Mouse (Mus musculus): ENCODE measurements around the gene Gm20388. TPM values are rescaled to one million over a fixed set of nuclear protein-coding genes. Genes with fewer than 3 reads are reported as not detected.

Gene Gm20388
- polyA plus RNA-seq, 1 experiment from 2014 or later, result 5.5 TPM

DNA sequence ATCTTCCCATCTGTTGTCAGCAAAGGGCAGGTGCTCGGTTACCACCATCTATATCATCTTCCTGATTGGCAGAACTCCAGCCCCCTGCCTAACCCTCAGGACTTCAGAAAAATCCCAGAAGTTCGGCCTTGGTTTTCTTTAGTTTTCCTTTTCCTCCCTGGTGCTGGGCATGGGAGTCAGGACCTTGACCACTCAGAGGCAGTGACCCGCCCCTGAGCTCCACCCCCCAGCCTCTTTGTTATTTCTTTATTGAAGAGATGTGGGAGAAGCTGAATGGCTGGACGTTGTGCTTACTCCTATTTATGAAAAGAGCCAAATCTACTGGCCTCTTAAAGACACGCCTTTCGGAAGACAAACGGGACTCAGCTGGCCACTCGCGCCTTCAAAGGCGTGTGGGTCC is 202.7 kb downstream of the Gm20388 start:
- WGBS, result 8% methylated on average over 10 of the region's 10 CpGs
- no peak for DNase-seq (ENCODE audit: extremely low spot score, low spot score)
- H3K4me1 ChIP-seq, result peaks cover 33% of the 10 kb centered on the region
- 0 out of 2 replicates have a peak, but pooled peaks cover 4% of the 10 kb centered on the region for H3K9me3 ChIP-seq
- peak overlapping the region; percentile 82 for H3K27ac ChIP-seq
- H3K4me3 ChIP-seq, result peak overlapping the region; percentile 62
- no peaks in the 10 kb centered on the region for H3K36me3 ChIP-seq (replicated peaks)
- peaks cover 50% of the 10 kb centered on the region for H3K27me3 ChIP-seq (ENCODE audit: poor library complexity, severe bottlenecking)

DNA sequence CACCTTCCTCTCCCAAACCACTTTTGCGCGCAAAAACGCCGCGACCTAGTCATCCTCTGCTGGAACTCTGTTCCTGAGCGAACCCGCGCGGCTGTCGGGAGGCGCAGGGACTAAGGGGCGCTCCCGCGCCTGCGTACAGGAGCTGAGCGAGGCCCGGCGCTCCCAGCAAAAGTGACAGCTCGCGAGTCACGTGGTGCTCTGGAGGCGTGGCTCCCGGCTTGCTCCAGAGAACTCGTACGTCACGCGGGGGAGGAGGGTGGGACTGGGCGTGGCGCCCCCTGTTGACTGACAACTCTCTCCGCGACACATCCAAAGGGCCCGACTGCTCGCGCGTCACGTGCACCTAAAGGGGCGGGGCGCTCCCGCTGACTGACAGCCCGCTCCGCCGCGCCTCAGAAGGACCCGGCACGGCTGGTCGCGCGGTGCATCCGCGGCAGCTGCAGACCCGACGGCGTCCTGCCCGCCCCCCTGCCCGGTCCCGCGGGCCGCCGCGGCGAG is 203.2 kb downstream of the Gm20388 start, which contains the start of gene 6430548M08Rik:
6430548M08Rik (plus strand) TSS at position 395 of the 498 bp plus-strand sequence.
- WGBS, result under 1% methylated on average over 61 of the region's 61 CpGs
- peak; percentile 100 for DNase-seq (ENCODE audit: extremely low spot score, low spot score)
- Histone ChIP-seq H3K4me3 (peak within 1 kb of the TSS; percentile 62), H3K4me1 (peaks cover 33% of the 10 kb centered on the region), H3K27me3 (ENCODE audit: poor library complexity, severe bottlenecking) (peaks cover 53% of the 10 kb centered on the region), H3K9me3 (0 out of 2 replicates have a peak, but pooled peaks cover 4% of the 10 kb centered on the region), H3K27ac (peak within 1 kb of the TSS; percentile 82), H3K36me3 (replicated peaks) (no peaks in the 10 kb centered on the region)

DNA sequence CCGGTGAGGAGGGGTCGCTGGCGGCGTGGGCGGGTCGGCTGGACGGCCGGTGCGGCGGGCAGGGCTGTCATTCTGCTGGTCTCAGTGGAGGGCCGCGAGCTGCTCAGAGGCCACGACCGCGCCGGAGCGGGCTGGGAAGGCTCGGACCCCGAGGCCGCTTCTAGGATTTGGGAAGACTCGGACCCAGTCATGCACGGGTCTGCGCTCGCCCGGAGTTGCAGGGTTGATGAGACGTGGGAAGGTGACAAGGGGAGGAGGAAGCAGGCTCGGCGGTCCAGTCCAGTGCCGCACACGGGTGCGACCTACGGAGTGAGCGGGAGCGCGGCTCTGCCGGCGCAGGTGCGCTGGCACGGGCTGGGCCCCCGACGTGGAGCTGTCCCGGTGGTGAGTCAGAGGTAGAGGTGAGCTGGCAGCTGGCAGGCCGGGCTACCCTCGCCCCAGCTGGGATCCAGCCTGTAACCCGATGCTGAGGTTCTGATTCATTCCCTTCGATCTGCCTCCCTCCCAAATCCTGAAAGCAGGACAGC is 203.7 kb downstream of the Gm20388 start:
- H3K36me3 ChIP-seq (replicated peaks), result no peaks in the 10 kb centered on the region
- peaks cover 33% of the 10 kb centered on the region for H3K4me1 ChIP-seq
- 0 out of 2 replicates have a peak, but pooled peaks cover 4% of the 10 kb centered on the region for H3K9me3 ChIP-seq
- WGBS, result 3% methylated on average over 46 of the region's 46 CpGs
- H3K27me3 ChIP-seq (ENCODE audit: poor library complexity, severe bottlenecking), result peaks cover 55% of the 10 kb centered on the region
- peak overlapping the region; percentile 62 for H3K4me3 ChIP-seq
- H3K27ac ChIP-seq, result peak overlapping the region; percentile 82
- no peak for DNase-seq (ENCODE audit: extremely low spot score, low spot score)

DNA sequence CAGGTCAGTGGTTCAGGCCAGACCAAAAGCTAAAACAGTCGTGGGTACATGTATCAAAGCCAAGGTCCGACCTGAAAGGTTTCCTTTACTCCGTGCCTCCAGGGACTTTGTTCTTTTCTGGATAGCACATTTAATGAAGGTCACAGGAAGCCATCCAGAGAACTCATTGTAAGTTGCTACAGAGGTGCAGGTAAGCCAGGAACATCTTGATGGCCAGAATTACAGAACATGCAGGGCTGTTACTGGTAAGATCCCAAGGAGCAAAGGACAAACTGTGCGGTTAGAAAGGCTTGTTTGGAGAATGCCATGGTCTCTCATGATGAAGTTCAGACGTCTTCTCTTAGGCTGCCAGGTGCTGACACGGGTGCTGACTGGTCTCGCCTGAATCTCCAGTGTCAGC is 206.0 kb downstream of the Gm20388 start:
- H3K9me3 ChIP-seq, result 0 out of 2 replicates have a peak, but pooled peaks cover 4% of the 10 kb centered on the region
- no peak for DNase-seq (ENCODE audit: extremely low spot score, low spot score)
- no peaks in the 10 kb centered on the region for H3K36me3 ChIP-seq (replicated peaks)
- H3K4me1 ChIP-seq, result peaks cover 31% of the 10 kb centered on the region
- 84% methylated on average over 7 of the region's 7 CpGs for WGBS
- H3K27ac ChIP-seq, result no peak overlapping the region
- peaks cover 51% of the 10 kb centered on the region for H3K27me3 ChIP-seq (ENCODE audit: poor library complexity, severe bottlenecking)
- no peak overlapping the region for H3K4me3 ChIP-seq

DNA sequence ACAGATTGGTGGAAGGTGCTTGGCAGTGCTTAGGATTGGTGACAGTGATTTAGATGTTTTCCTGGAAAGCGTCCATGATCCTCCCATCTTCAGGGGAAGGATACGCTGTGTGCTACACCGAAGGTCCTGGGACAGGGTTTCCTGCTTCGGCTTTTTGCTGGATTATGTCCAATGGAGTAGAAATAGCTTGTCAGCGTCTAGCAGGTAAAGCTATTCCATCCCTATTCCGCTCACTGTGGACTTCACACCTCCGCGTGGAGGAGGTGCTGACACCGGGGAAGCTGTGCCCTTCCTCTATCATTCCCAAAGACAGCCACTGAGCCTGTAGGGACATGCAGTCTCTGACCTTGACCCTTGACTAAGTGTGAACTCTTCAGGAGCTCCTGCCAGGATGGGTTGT is 207.5 kb downstream of the Gm20388 start:
- peaks cover 56% of the 10 kb centered on the region for H3K27me3 ChIP-seq (ENCODE audit: poor library complexity, severe bottlenecking)
- DNase-seq (ENCODE audit: extremely low spot score, low spot score), result no peak
- peaks cover 25% of the 10 kb centered on the region for H3K4me1 ChIP-seq
- no peak overlapping the region for H3K4me3 ChIP-seq
- H3K27ac ChIP-seq, result no peak overlapping the region
- H3K9me3 ChIP-seq, result 0 out of 2 replicates have a peak, but pooled peaks cover 4% of the 10 kb centered on the region
- no peaks in the 10 kb centered on the region for H3K36me3 ChIP-seq (replicated peaks)
- 86% methylated on average over 9 of the region's 9 CpGs for WGBS

DNA sequence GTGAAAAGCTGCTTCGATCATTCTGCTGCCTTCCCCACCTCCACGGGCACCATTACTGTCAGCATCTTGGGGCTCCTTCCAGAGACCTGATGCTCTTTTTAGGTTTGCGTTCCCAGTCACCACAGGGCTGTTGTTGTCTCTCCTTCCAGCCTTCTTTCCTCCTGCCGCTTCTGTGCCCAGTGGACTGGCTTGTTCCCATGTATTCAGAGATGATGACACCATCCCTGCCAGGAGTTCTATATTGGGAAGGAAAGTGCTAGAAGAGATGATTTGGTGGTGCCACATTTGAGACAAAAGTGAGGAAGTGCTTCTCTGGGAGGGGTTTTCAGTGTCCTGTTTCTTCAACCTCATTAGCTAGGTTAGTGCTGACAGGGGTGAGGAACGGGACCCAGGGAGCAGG is 208.2 kb downstream of the Gm20388 start:
- no peak for DNase-seq (ENCODE audit: extremely low spot score, low spot score)
- Histone ChIP-seq H3K4me3 (no peak overlapping the region), H3K4me1 (peaks cover 22% of the 10 kb centered on the region), H3K36me3 (replicated peaks) (no peaks in the 10 kb centered on the region), H3K27me3 (ENCODE audit: poor library complexity, severe bottlenecking) (peaks cover 57% of the 10 kb centered on the region), H3K9me3 (0 out of 2 replicates have a peak, but pooled peaks cover 4% of the 10 kb centered on the region), H3K27ac (no peak overlapping the region)
- WGBS, result 90% methylated on average over 5 of the region's 5 CpGs

DNA sequence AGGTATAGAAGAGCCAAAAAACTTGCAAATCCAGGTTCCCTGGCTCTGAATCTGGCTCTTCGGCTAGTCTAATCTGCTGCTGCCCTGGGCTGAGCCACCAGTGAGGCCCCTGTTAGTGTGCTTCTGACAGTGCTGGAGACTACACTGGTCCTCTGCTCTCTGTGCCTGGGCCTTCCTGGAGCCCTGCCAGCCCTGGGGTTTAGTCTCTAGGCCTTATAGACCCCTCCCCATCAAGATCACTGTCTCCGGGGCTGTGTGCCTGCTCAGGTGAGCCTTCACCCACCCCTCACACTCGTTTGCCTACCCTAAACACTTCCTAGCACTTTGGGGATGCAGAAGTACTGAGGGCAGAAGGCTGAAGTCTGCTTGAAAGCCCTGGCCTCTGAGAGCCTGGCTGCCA is 208.8 kb downstream of the Gm20388 start:
- 0 out of 2 replicates have a peak, but pooled peaks cover 4% of the 10 kb centered on the region for H3K9me3 ChIP-seq
- H3K27me3 ChIP-seq (ENCODE audit: poor library complexity, severe bottlenecking), result peaks cover 54% of the 10 kb centered on the region
- H3K4me3 ChIP-seq, result no peak overlapping the region
- H3K27ac ChIP-seq, result no peak overlapping the region
- peaks cover 22% of the 10 kb centered on the region for H3K4me1 ChIP-seq
- no peak for DNase-seq (ENCODE audit: extremely low spot score, low spot score)
- no peaks in the 10 kb centered on the region for H3K36me3 ChIP-seq (replicated peaks)
- 72% methylated on average over 3 of the region's 3 CpGs for WGBS

DNA sequence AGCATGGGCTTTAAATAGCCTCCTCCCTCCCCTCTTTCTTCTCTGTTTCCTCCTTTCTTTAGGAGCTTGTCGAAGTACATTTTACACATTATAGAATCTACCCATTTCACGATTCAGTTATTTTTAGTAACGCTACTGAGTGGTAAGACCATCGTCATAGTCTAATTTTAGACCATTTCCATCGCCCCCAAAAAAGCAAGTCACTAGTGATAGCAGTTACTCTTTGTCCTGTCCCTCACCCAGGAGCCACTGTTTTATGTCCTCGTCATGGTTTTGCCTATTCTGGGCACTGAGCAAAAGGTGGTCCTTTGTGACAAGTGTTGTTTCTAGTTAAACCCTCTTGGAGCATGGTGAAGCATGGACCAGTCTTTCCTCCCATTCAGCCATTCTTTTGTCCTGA is 209.3 kb downstream of the Gm20388 start:
- Histone ChIP-seq H3K27me3 (ENCODE audit: poor library complexity, severe bottlenecking) (peaks cover 49% of the 10 kb centered on the region), H3K4me1 (peaks cover 22% of the 10 kb centered on the region), H3K9me3 (0 out of 2 replicates have a peak, but pooled peaks cover 4% of the 10 kb centered on the region), H3K27ac (no peak overlapping the region), H3K36me3 (replicated peaks) (no peaks in the 10 kb centered on the region), H3K4me3 (no peak overlapping the region)
- WGBS, result 84% methylated on average over 6 of the region's 6 CpGs
- no peak for DNase-seq (ENCODE audit: extremely low spot score, low spot score)

DNA sequence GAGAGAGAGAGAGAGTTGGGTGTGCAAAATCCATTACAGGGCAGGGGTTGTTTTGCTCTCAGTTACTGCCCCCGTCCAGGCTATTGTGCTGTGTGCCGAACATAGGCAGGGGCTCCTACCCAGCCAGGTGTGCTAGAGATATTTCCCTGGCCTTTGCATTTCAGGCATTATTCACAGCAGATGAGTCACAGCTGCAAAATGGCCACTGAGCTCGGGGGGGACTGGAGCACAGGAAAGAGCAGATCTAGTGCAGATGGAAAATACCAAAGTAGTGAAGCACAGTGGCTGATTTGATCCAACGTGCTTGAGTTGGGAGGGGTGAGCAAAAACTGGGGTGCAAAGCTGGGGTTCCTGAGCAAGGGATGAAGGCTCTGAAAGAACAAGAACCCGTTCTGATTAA is 210.3 kb downstream of the Gm20388 start:
- Histone ChIP-seq H3K4me3 (no peak overlapping the region), H3K27me3 (ENCODE audit: poor library complexity, severe bottlenecking) (peaks cover 38% of the 10 kb centered on the region), H3K9me3 (0 out of 2 replicates have a peak, but pooled peaks cover 3% of the 10 kb centered on the region), H3K36me3 (replicated peaks) (no peaks in the 10 kb centered on the region), H3K27ac (no peak overlapping the region), H3K4me1 (peaks cover 29% of the 10 kb centered on the region)
- 65% methylated on average over 5 of the region's 5 CpGs for WGBS
- DNase-seq (ENCODE audit: extremely low spot score, low spot score), result no peak

DNA sequence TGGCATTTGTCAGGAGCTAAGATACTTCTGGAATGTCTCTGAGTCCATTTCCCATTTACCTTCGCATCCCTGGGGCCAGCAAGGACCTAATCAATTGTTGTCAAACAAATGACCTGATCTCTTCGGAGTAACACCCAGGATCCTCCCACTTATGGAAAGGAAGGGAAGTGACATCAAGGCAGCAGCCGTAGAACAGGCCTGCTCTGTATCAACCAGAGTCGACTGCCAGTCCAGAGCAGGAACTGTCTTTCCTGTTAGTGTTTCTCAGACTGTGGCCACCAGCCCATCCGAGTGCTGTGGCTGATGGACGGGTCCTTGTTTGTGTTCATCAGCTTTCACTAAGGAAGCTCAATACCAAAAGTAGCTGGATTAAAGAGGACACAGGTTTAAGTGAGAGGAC is 213.6 kb downstream of the Gm20388 start:
- no peaks in the 10 kb centered on the region for H3K36me3 ChIP-seq (replicated peaks)
- peaks cover 24% of the 10 kb centered on the region for H3K27me3 ChIP-seq (ENCODE audit: poor library complexity, severe bottlenecking)
- no peaks in the 10 kb centered on the region; the same call in 1 of the 2 replicates for H3K9me3 ChIP-seq
- peak overlapping the region; percentile 53 for H3K27ac ChIP-seq
- H3K4me1 ChIP-seq, result peaks cover 55% of the 10 kb centered on the region
- H3K4me3 ChIP-seq, result no peak overlapping the region
- WGBS, result 66% methylated on average over 6 of the region's 6 CpGs
- DNase-seq (ENCODE audit: extremely low spot score, low spot score), result no peak

DNA sequence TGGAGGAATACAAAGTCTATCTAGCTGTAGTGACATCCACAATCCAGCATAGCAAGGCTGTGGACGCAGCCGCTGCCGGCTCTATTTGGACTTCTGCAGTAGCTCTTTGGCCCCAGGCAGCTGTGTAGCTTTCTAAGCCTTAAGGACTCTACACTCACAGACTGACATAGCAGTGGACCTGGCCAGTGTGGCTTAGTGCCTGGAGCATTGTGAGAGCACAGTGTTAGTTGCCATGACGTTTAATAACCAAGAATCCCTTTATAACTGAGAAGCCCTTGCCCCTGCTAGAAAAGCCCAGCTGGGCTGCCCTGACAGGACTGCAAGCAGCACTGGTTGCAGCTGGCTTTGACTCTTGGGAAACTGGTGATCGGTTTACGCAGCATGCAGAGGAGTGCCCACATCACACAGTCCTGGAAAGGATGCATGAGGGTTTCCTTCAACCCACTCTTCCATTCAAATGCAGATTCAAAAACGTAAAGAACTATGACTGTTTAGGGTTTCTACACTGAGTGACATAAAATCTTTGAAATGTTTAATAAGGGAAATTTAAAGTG is 214.3 kb downstream of the Gm20388 start:
- H3K4me1 ChIP-seq, result peaks cover 62% of the 10 kb centered on the region
- H3K27me3 ChIP-seq (ENCODE audit: poor library complexity, severe bottlenecking), result peaks cover 20% of the 10 kb centered on the region
- no peaks in the 10 kb centered on the region for H3K36me3 ChIP-seq (replicated peaks)
- H3K9me3 ChIP-seq, result no peaks in the 10 kb centered on the region; the same call in 1 of the 2 replicates
- peak; percentile 39 for DNase-seq (ENCODE audit: extremely low spot score, low spot score)
- H3K4me3 ChIP-seq, result no peak overlapping the region
- peak overlapping the region; percentile 53 for H3K27ac ChIP-seq
- 60% methylated on average over 7 of the region's 7 CpGs for WGBS

DNA sequence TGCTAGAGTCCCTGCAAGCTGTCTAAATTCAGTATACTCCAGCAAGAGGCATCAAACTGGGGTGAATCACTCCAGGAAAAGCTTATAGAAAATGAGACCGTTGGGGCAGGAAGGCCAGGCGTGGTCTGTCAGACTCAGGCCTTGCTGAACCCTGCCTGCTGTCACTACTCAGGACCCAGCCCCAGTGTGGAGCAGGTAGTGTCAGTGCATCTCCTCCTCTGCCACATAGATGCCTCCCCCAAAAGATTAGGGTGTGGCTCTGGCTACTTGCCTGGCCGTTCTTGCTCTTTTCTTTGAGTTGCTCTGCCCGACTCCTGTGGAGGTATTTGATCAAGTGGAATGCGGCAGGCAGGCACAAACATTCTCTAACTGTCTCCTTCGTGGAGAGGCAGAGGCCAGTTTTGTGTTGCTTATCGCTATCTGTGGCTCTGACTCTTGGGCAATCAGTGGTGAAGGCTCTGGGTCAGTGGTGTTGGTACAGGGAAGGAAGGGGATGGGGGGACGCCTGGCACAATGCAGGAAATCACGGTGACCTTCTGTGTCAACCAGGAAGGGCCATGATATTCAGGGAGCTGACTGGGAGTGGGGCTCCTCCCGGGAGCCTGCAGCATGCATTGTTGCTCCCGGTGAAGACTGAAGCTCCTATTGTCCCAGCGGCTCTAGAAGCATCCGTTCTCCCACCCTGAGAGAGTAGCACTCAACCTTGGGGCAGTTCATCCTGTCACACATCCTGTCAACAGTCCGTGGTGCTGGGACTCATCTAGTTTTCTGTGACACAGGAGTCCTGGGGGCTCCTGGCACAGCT is 215.9 kb downstream of the Gm20388 start:
- Histone ChIP-seq H3K9me3 (no peaks in the 10 kb centered on the region; the same call in 1 of the 2 replicates), H3K27me3 (ENCODE audit: poor library complexity, severe bottlenecking) (peaks cover 20% of the 10 kb centered on the region), H3K4me3 (no peak overlapping the region), H3K4me1 (peaks cover 71% of the 10 kb centered on the region), H3K27ac (peak overlapping the region; percentile 60), H3K36me3 (replicated peaks) (no peaks in the 10 kb centered on the region)
- DNase-seq (ENCODE audit: extremely low spot score, low spot score), result no peak
- WGBS, result 32% methylated on average over 14 of the region's 14 CpGs
